Mouse (Mus musculus): Measurements from ENCODE around the gene Zdhhc25.

Gene Zdhhc25

DNA sequence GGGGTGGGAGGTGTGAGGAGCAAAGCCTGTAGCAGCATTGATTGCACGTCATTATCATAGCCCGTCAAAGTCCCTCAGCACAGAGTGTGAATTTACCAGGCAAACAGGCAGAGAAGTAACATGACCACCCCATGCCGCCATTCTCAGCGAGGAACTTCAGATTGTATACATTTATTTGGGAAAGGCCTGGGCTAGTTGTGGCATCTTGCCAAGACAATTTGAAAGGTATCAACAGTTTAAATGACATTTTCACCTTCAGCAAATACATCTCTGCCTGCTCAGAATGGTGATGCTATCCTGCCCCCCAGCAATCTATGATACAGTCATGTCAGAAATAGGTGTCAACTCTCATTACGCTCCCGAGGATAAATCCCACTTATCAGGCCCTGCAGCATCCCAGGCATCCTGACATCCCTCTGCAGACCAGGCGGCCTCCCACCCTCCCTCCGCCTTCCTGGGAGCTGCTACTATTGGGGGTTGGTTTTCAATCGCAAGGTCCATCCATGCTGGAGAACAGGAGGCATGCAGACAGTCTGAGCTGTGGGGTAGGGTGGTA, 28.8 kb downstream of the Zdhhc25 start:
- DNase-seq (ENCODE audit: low read depth, low spot score): no peak

DNA sequence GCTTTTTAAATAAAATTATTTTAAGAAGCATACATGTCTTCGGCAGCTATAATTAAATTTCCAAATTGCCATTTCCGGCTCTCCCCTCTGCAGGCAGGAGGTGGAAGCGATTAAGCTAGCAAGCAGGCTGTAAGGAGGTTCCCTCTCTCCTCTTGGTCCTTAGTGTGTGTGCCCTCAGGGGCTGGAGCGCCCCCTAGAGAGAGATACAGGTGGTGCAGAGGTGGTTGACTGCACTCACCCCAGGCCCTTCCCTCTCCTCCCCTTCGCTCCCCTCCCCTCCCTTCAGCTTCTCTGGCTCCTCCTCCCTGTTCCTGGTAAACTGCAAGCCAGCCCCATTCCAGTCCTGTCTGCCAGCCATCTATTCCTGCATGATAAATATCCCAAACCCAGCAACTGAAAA, 35.1 kb downstream of the Zdhhc25 start:
- DNase-seq (ENCODE audit: low read depth, low spot score): no peak

GRCm38 (mm10) chr15:88651019-88651418, 50.9 kb downstream of the Zdhhc25 start:
- peak; percentile 75 for DNase-seq (ENCODE audit: low read depth, low spot score)

Measured in mesoderm, embryonic 11.5 days (tissue).